Mouse (Mus musculus) liver, embryonic 14.5 days (tissue): ENCODE data around the gene Cdan1. TPM values are rescaled to one million over a fixed set of nuclear protein-coding genes. Genes with fewer than 3 reads are reported as not detected.
A peak's percentile ranks its signal among the peaks of the same experiment; 100 is the strongest.

ENCODE experiments used
- ATAC-seq: fragments of 200-750 bp; cut with Nextera tagmentation; 2 replicates; pipeline ENCODE4 v1.8.0; 2017; ENCODE audit warnings: moderate number of reproducible peaks, mild to moderate bottlenecking, moderate library complexity; ENCODE audit not compliant: insufficient read depth
- DNase-seq, 3 experiments: peaks; one replicate each; pipeline ENCODE4 v3.0.0-alpha.2; 2012 to 2013; ENCODE audit warnings: low read depth in 3 of 3, low spot score in 3 of 3
- H3K27ac ChIP-seq: fragments of 300-500 bp; sonication (generic); 2 replicates; pipeline ENCODE4 v1.5.1; 2014; ENCODE audit warnings: moderate library complexity, mild to moderate bottlenecking, control low read depth, inconsistent platforms
- H3K27me3 ChIP-seq: fragments of 300-500 bp; sonication (generic); 2 replicates; pipeline ENCODE4 v1.6.1; 2014; ENCODE audit warnings: mild to moderate bottlenecking, low read length, moderate library complexity; ENCODE audit not compliant: control insufficient read depth, insufficient read depth
- H3K36me3 ChIP-seq: fragments of 300-500 bp; sonication (generic); replicated peaks from 2 replicates; pipeline ENCODE4 v1.6.1; 2014; ENCODE audit warnings: low read depth; ENCODE audit not compliant: control insufficient read depth, insufficient read depth
- H3K4me1 ChIP-seq, 2 experiments: fragments of 200-500 bp in 1 of 2; fragments of 300-500 bp in 1 of 2; sonication (generic) in 1 of 2; replicated peaks; 2 replicates each; pipeline ENCODE4 v1.6.1; 2012 to 2014; ENCODE audit warnings: antibody characterized with exemption in 1 of 2, inconsistent platforms in 1 of 2, low read length in 1 of 2; ENCODE audit not compliant: control insufficient read depth in 2 of 2, insufficient read depth in 2 of 2
- H3K4me2 ChIP-seq: fragments of 300-500 bp; sonication (generic); 2 replicates; pipeline ENCODE4 v1.6.1; 2014; ENCODE audit warnings: low read depth, mild to moderate bottlenecking, control low read depth, moderate library complexity
- H3K4me3 ChIP-seq, 2 experiments: fragments of 200-500 bp in 1 of 2; fragments of 300-500 bp in 1 of 2; sonication (generic) in 1 of 2; 2 replicates each; pipeline ENCODE4 v1.5.1; 2012 to 2014; ENCODE audit warnings: low read depth in 2 of 2, low read length in 2 of 2, mild to moderate bottlenecking in 2 of 2, control low read depth in 1 of 2, inconsistent platforms in 1 of 2, moderate library complexity in 1 of 2; ENCODE audit not compliant: insufficient read depth in 1 of 2
- H3K9ac ChIP-seq: fragments of 300-500 bp; sonication (generic); replicated peaks from 2 replicates; pipeline ENCODE4 v1.6.1; 2014; ENCODE audit warnings: mild to moderate bottlenecking, control low read depth, moderate library complexity
- H3K9me3 ChIP-seq: fragments of 300-500 bp; sonication (generic); 2 replicates; pipeline ENCODE4 v1.6.1; 2016; ENCODE audit warnings: low read length, mixed read lengths; ENCODE audit not compliant: control insufficient read depth
- CTCF ChIP-seq: IDR thresholded peaks from 2 replicates; pipeline ENCODE4 v1.5.1; 2016; ENCODE audit warnings: antibody characterized with exemption, low read depth, control low read depth
- EP300 ChIP-seq: IDR thresholded peaks from 2 replicates; pipeline ENCODE4 v1.6.1; 2016; ENCODE audit warnings: antibody characterized with exemption, low read depth
- WGBS: fragments of 180-500 bp; shearing (Covaris S2); extraction: QIAGEN DNeasy Blood & Tissue Kit; methylation state at CpG from one replicate; pipeline ENCODE4 v1.1.7; 2014; ENCODE audit not compliant: insufficient replicate concordance; 5-methylcytosine and 5-hydroxymethylcytosine counted together
- polyA plus RNA-seq, 2 experiments: library from polyadenylated mRNA; depleted of rRNA in 1 of 2; stranded (reverse) in 1 of 2; unstranded in 1 of 2; fragments of >200 nt; fragmentation: Nextera tagmentation in 1 of 2; extraction: Ambion mirVana in 1 of 2; gene quantifications; 2 replicates each; pipeline versions ENCODE4 v1.2.1 to v1.2.3; 2012 to 2014

Gene Cdan1
- polyA plus RNA-seq, 2 experiments: 6.1 to 13.7 TPM

GRCm38 (mm10) chr2:120835167-120835566, 14.8 kb downstream of the Cdan1 start:
- H3K4me1 ChIP-seq: no peaks in the 10 kb centered on the region
- H3K9me3 ChIP-seq: no peaks in the 10 kb centered on the region
- no peak overlapping the region for H3K9ac ChIP-seq
- no peak for TF ChIP-seq CTCF
- TF ChIP-seq EP300: no peak
- H3K27me3 ChIP-seq: no peaks in the 10 kb centered on the region
- no peak overlapping the region for H3K27ac ChIP-seq
- ATAC-seq (no peak), DNase-seq (no peak)
- no peak overlapping the region for H3K4me2 ChIP-seq
- WGBS: 72% methylated on average over 4 of the region's 4 CpGs
- H3K4me3 ChIP-seq: no peak overlapping the region
- no peaks in the 10 kb centered on the region for H3K36me3 ChIP-seq

GRCm38 (mm10) chr2:120826936-120827638, 22.8 kb downstream of the Cdan1 start:
- DNase-seq (no peak), ATAC-seq (no peak)
- Histone ChIP-seq H3K9ac (no peak overlapping the region), H3K9me3 (no peaks in the 10 kb centered on the region), H3K4me2 (no peak overlapping the region), H3K4me1 (no peaks in the 10 kb centered on the region; a peak in 1 of 4 replicates), H3K27ac (no peak overlapping the region), H3K4me3 (no peak overlapping the region), H3K36me3 (no peaks in the 10 kb centered on the region), H3K27me3 (no peaks in the 10 kb centered on the region)
- TF ChIP-seq CTCF: no peak
- TF ChIP-seq EP300: no peak
- WGBS: 31% methylated on average over 1 of the region's 1 CpGs

GRCm38 (mm10) chr2:120770265-120770935, 79.5 kb downstream of the Cdan1 start:
- H3K4me1 ChIP-seq: peaks cover 0 to 4% of the 10 kb centered on the region in 2 experiments; a peak in 1 of 4 replicates
- ATAC-seq (no peak), DNase-seq (peak in 1 of 3 experiments; percentile 9)
- no peaks in the 10 kb centered on the region for H3K27me3 ChIP-seq
- TF ChIP-seq EP300 (no peak), CTCF (no peak)
- no peak overlapping the region for H3K4me3 ChIP-seq
- H3K36me3 ChIP-seq: no peaks in the 10 kb centered on the region
- H3K4me2 ChIP-seq: no peak overlapping the region
- H3K9me3 ChIP-seq: no peaks in the 10 kb centered on the region
- WGBS: 45% methylated on average over 2 of the region's 2 CpGs
- H3K9ac ChIP-seq: no peak overlapping the region
- no peak overlapping the region for H3K27ac ChIP-seq

- Histone ChIP-seq H3K36me3 (no peaks in the 10 kb centered on the region), H3K4me1 (no peaks in the 10 kb centered on the region), H3K27me3 (no peaks in the 10 kb centered on the region), H3K27ac (no peak overlapping the region), H3K4me2 (no peak overlapping the region), H3K4me3 (no peak overlapping the region), H3K9me3 (no peaks in the 10 kb centered on the region), H3K9ac (no peak overlapping the region)
- no peak for TF ChIP-seq CTCF
- no peak for DNase-seq
- ATAC-seq: no peak
These were observed 88.0 kb downstream of the Cdan1 start for GRCm38 (mm10) chr2:120761922-120762321.

GRCm38 (mm10) chr2:120748041-120748440, 101.9 kb downstream of the Cdan1 start:
- H3K9me3 ChIP-seq: no peaks in the 10 kb centered on the region
- WGBS: 66% methylated on average over 2 of the region's 2 CpGs
- DNase-seq (no peak), ATAC-seq (no peak)
- H3K36me3 ChIP-seq: no peaks in the 10 kb centered on the region
- no peaks in the 10 kb centered on the region for H3K27me3 ChIP-seq
- no peak overlapping the region for H3K27ac ChIP-seq
- no peak overlapping the region for H3K4me2 ChIP-seq
- H3K4me1 ChIP-seq: no peaks in the 10 kb centered on the region; a peak in 1 of 4 replicates
- H3K9ac ChIP-seq: no peak overlapping the region
- no peak overlapping the region for H3K4me3 ChIP-seq
- TF ChIP-seq CTCF (no peak), EP300 (no peak)
